Mouse (Mus musculus): ENCODE results near the gene F8a. TPM values are rescaled to one million over a fixed set of nuclear protein-coding genes. Genes with fewer than 3 reads are reported as not detected.
"Not testable (repeated sequence)": the region's sequence is repeated elsewhere in the genome, so short reads cannot be mapped to it uniquely, and the experiment has no call there.

Gene F8a
- 9.1 and 9.9 TPM in 2 replicates for polyA plus RNA-seq (2014; fragmentation: Nextera tagmentation; extraction: Ambion mirVana)

DNA sequence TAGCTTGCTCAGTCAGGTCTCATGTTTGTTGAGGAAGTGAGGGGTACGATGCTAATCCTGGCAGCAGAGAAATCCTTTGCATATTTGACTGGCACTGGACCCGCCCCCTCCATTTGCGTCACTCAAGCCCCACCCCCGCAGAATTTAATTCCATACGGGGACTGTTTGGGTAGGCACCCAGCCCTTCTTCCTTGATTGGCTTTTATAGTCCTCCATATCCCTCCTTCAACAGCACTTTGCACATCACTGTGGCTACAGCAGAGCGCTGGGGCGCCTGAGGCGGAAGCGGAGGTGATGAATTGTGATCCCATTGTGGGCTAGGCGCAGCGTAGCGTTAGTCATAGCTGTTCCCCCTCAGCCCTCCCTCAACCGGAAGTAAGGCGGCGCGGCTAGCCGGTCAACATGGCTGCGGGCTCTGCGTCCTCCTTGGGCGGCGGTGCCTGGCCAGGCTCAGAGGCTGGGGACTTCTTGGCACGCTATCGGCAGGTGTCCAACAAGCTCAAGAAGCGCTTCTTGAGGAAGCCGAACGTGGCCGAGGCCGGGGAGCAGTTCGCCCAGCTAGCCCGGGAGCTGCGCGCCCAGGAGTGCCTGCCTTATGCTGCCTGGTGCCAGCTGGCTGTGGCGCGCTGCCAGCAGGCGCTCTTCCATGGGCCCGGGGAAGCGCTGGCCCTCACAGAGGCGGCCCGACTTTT lies at the start of gene F8a:
TSS of gene F8a (plus strand) at position 378 of the 692 bp plus-strand sequence.
- H3K4me3 ChIP-seq (ENCODE audit: low read length): peak within 1 kb of the TSS; percentile 57
- H3K27ac ChIP-seq (ENCODE audit: low read depth, low read length): peak within 1 kb of the TSS; percentile 76; the same call in 1 of the 2 replicates
- H3K9me3 ChIP-seq (ENCODE audit: control insufficient read depth, low read length): no peaks in the 10 kb centered on the region
- no peaks in the 10 kb centered on the region for H3K4me1 ChIP-seq (ENCODE audit: control insufficient read depth, insufficient read depth, low read length)
- H3K36me3 ChIP-seq (ENCODE audit: control insufficient read depth, insufficient read depth, low read length): no peaks in the 10 kb centered on the region
- peaks cover 4% of the 10 kb centered on the region; the same call in 1 of the 2 replicates for H3K27me3 ChIP-seq (ENCODE audit: control insufficient read depth, insufficient read depth, low read length)
- ATAC-seq (ENCODE audit: low FRiP score, low TSS enrichment): peak; percentile 96
- H3K4me2 ChIP-seq (replicated peaks; ENCODE audit: low read depth, low read length): peak within 1 kb of the TSS; percentile 81
- H3K9ac ChIP-seq (ENCODE audit: low read depth, low read length): peak within 1 kb of the TSS; percentile 66
- WGBS: 28% methylated on average over 37 of the region's 39 CpGs

DNA sequence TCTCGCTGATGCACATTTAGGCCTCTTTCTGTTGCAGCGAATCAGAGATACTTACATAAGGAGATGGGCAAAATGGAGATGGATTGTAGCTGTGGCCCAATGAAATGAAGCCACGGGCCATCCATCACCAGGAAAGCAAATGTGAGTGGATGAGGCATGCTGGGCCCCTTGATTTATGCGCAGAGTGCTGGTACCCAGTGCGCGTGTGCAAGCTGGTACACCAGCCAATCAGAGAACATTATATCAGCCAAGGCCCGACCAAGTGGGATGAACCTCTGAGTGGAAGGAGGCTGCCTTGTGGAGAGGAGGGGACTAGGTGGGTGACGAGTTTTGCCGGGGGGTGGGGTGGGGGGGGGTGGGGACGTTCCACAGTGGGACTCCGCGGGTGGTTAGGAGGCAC lies 36.2 kb upstream of the F8a start, which contains the start of gene Xlr3b:
TSS of gene Xlr3b (plus strand) at position 274 of the 400 bp plus-strand sequence.
- ATAC-seq (ENCODE audit: low FRiP score, low TSS enrichment); H3K9ac ChIP-seq (ENCODE audit: low read depth, low read length); H3K4me1 ChIP-seq (ENCODE audit: control insufficient read depth, insufficient read depth, low read length); H3K27me3 ChIP-seq (ENCODE audit: control insufficient read depth, insufficient read depth, low read length); H3K4me2 ChIP-seq (replicated peaks; ENCODE audit: low read depth, low read length); H3K36me3 ChIP-seq (ENCODE audit: control insufficient read depth, insufficient read depth, low read length); H3K9me3 ChIP-seq (ENCODE audit: control insufficient read depth, low read length); H3K4me3 ChIP-seq (ENCODE audit: low read length); H3K27ac ChIP-seq (ENCODE audit: low read depth, low read length): not testable (repeated sequence)
- WGBS: 73% methylated on average over 12 of the region's 12 CpGs

DNA sequence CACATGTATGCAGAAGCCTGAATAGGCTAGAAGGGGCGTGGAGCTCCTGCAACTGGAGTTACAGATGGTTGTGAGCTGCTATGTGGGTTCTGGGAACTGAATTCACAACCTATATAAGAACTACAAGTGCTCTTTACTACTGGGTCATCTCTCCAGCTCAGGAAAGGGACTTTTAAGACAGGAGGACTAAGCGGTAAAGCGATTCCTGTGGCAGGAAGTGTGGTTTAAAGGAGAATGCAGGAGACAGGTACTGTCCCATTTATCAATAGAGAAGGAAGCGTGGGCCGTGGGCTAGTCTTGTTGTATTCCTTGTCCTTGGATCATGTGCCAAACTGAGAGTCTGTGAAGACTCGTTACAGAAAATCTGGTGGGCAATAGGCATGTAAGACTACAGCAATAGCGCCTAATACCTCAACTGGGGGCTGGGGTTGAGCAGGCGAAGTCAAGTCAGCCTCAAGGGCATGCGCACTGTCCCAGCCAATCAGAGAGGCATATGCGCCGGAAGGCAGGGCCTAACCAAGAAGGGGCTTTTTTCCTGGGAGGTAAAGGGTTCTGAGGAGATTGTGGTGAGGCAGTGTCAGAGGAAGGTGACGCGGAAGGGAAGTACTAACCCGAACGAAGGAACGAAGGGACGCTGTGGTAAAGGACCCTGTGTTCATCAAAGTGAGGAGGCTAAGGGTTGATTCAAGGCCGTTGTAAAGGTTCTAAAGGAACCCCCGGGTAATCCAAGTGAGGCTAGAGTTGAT lies 14.1 kb upstream of the F8a start, which contains the start of gene Xlr4b:
TSS of gene Xlr4b (plus strand) at position 515 of the 746 bp plus-strand sequence.
- not testable (repeated sequence) for H3K27me3 ChIP-seq (ENCODE audit: control insufficient read depth, insufficient read depth, low read length); H3K27ac ChIP-seq (ENCODE audit: low read depth, low read length); ATAC-seq (ENCODE audit: low FRiP score, low TSS enrichment); H3K4me3 ChIP-seq (ENCODE audit: low read length); H3K36me3 ChIP-seq (ENCODE audit: control insufficient read depth, insufficient read depth, low read length); H3K9ac ChIP-seq (ENCODE audit: low read depth, low read length); H3K4me1 ChIP-seq (ENCODE audit: control insufficient read depth, insufficient read depth, low read length); H3K9me3 ChIP-seq (ENCODE audit: control insufficient read depth, low read length); H3K4me2 ChIP-seq (replicated peaks; ENCODE audit: low read depth, low read length)
- WGBS: 74% methylated on average over 13 of the region's 19 CpGs

DNA sequence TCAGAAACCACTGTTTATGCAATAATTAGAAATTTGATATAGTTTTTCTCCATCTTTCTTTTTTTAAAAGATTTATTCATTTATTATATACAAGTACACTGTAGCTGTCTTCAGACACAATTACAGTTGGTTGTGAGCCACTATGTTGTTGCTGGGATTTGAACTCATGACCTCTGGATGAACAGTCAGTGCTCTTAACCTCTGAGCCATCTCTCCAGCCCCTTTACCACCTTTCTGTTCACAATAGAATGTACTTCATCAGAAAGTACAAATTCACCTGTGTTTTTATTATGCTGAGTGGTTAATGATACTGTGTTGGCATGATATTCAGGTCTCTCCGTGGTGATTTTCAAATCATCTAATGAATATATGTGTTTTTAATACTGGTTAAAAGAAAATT lies 2.7 kb upstream of the F8a start:
- Histone ChIP-seq H3K4me2 (replicated peaks; ENCODE audit: low read depth, low read length) (no peak overlapping the region), H3K27ac (ENCODE audit: low read depth, low read length) (no peak overlapping the region), H3K9ac (ENCODE audit: low read depth, low read length) (no peak overlapping the region), H3K4me3 (ENCODE audit: low read length) (no peak overlapping the region), H3K4me1 (ENCODE audit: control insufficient read depth, insufficient read depth, low read length) (no peaks in the 10 kb centered on the region), H3K36me3 (ENCODE audit: control insufficient read depth, insufficient read depth, low read length) (no peaks in the 10 kb centered on the region), H3K27me3 (ENCODE audit: control insufficient read depth, insufficient read depth, low read length) (peaks cover 4% of the 10 kb centered on the region; the same call in 1 of the 2 replicates), H3K9me3 (ENCODE audit: control insufficient read depth, low read length) (no peaks in the 10 kb centered on the region)
- WGBS: 73% methylated on average over 1 of the region's 1 CpGs
- no peak for ATAC-seq (ENCODE audit: low FRiP score, low TSS enrichment)

DNA sequence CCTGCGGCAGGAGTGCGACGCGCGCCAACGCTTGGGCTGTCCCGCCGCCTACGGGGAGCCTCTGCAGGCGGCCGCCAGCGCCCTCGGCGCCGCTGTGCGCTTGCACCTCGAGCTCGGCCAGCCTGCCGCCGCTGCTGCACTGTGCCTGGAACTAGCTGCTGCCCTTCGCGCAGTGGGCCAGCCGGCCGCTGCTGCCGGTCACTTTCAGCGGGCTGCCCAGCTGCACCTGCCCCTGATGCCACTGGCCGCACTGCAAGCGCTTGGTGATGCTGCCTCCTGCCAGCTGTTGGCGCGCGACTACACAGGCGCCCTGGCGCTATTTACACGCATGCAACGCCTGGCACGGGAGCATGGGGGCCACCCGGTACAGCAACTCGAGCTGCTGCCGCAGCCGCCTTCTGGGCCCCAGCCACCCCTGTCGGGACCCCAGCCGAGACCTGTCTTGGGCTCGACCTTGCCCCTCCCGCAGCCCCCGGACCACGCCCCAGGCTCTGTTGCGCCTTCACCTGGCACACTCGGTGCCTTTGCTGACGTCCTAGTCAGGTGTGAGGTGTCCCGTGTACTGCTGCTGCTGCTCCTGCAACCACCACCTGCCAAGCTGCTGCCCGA lies 619 bp downstream of the F8a start:
- Histone ChIP-seq H3K4me2 (replicated peaks; ENCODE audit: low read depth, low read length) (peak overlapping the region; percentile 81), H3K4me1 (ENCODE audit: control insufficient read depth, insufficient read depth, low read length) (no peaks in the 10 kb centered on the region), H3K4me3 (ENCODE audit: low read length) (peak overlapping the region; percentile 57), H3K9ac (ENCODE audit: low read depth, low read length) (peak overlapping the region; percentile 66), H3K27me3 (ENCODE audit: control insufficient read depth, insufficient read depth, low read length) (peaks cover 4% of the 10 kb centered on the region; the same call in 1 of the 2 replicates), H3K36me3 (ENCODE audit: control insufficient read depth, insufficient read depth, low read length) (no peaks in the 10 kb centered on the region), H3K27ac (ENCODE audit: low read depth, low read length) (peak overlapping the region; percentile 76; the same call in 1 of the 2 replicates), H3K9me3 (ENCODE audit: control insufficient read depth, low read length) (no peaks in the 10 kb centered on the region)
- no peak; the same call in none of the 2 replicates for ATAC-seq (ENCODE audit: low FRiP score, low TSS enrichment)
- 30% methylated on average over 41 of the region's 51 CpGs for WGBS

DNA sequence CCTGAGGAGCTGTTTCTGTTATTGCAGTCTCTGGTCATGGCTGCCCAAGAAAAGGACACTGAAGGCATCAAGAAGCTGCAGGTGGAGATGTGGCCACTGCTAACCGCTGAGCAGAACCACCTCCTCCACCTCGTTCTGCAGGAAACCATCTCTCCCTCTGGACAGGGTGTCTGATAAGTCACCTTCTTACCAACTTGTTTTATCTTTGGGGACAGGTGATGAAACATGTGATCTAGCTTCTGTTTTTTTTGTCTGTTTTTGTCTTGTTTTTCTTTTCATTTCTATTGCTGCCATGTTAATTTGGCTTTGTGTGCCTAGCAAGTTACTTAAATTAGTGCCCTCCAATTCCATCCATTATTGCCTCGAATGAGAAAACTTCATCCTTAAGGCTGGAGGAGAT lies 1.2 kb downstream of the F8a start:
- Histone ChIP-seq H3K9me3 (ENCODE audit: control insufficient read depth, low read length) (no peaks in the 10 kb centered on the region), H3K9ac (ENCODE audit: low read depth, low read length) (0 out of 2 replicates have a peak overlapping the region, but pooled peaks have one; percentile 66), H3K27ac (ENCODE audit: low read depth, low read length) (no peak overlapping the region), H3K36me3 (ENCODE audit: control insufficient read depth, insufficient read depth, low read length) (no peaks in the 10 kb centered on the region), H3K4me2 (replicated peaks; ENCODE audit: low read depth, low read length) (peak overlapping the region; percentile 81), H3K27me3 (ENCODE audit: control insufficient read depth, insufficient read depth, low read length) (peaks cover 4% of the 10 kb centered on the region; the same call in 1 of the 2 replicates), H3K4me3 (ENCODE audit: low read length) (peak overlapping the region; percentile 57), H3K4me1 (ENCODE audit: control insufficient read depth, insufficient read depth, low read length) (no peaks in the 10 kb centered on the region)
- no peak for ATAC-seq (ENCODE audit: low FRiP score, low TSS enrichment)
- WGBS: 46% methylated on average over 3 of the region's 3 CpGs

DNA sequence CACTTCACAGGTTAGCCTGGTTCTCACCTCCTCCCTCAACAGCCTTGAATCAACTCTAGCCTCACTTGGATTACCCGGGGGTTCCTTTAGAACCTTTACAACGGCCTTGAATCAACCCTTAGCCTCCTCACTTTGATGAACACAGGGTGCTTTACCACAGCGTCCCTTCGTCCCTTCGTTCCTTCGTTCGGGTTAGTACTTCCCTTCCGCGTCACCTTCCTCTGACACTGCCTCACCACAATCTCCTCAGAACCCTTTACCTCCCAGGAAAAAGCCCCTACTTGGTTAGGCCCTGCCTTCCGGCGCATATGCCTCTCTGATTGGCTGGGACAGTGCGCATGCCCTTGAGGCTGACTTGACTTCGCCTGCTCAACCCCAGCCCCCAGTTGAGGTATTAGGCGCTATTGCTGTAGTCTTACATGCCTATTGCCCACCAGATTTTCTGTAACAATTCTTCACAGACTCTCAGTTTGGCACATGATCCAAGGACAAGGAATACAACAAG lies 14.8 kb downstream of the F8a start, which contains the start of gene Xlr4c:
TSS of gene Xlr4c (minus strand) at position 310 of the 505 bp plus-strand sequence.
- not testable (repeated sequence) for H3K9ac ChIP-seq (ENCODE audit: low read depth, low read length); H3K4me1 ChIP-seq (ENCODE audit: control insufficient read depth, insufficient read depth, low read length); H3K36me3 ChIP-seq (ENCODE audit: control insufficient read depth, insufficient read depth, low read length); H3K4me3 ChIP-seq (ENCODE audit: low read length); H3K9me3 ChIP-seq (ENCODE audit: control insufficient read depth, low read length); ATAC-seq (ENCODE audit: low FRiP score, low TSS enrichment); H3K27me3 ChIP-seq (ENCODE audit: control insufficient read depth, insufficient read depth, low read length); H3K27ac ChIP-seq (ENCODE audit: low read depth, low read length); H3K4me2 ChIP-seq (replicated peaks; ENCODE audit: low read depth, low read length)
- 86% methylated on average over 12 of the region's 14 CpGs for WGBS

DNA sequence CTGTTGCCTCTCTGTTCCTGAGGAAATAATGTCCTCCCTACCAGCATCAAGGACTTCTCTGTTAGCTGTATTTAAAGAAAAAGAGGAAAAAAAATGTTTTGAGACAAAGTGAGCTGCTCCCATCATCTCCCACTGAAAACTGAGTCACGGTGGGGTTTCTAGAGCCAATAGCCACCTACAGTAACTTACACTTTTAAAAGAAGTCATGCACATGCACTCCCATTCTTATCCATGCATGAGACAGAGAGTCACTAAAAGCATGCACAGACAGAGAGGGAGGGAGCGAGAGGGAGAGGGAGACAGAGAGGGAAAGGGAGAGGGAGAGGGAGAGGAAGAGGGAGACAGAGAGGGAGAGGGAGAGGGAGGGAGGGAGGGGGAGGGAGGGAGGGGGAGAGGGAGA lies 34.3 kb downstream of the F8a start:
- 83% methylated on average over 1 of the region's 2 CpGs for WGBS
- H3K4me2 ChIP-seq (replicated peaks; ENCODE audit: low read depth, low read length); ATAC-seq (ENCODE audit: low FRiP score, low TSS enrichment); H3K27ac ChIP-seq (ENCODE audit: low read depth, low read length); H3K4me3 ChIP-seq (ENCODE audit: low read length); H3K27me3 ChIP-seq (ENCODE audit: control insufficient read depth, insufficient read depth, low read length); H3K9ac ChIP-seq (ENCODE audit: low read depth, low read length); H3K36me3 ChIP-seq (ENCODE audit: control insufficient read depth, insufficient read depth, low read length); H3K9me3 ChIP-seq (ENCODE audit: control insufficient read depth, low read length); H3K4me1 ChIP-seq (ENCODE audit: control insufficient read depth, insufficient read depth, low read length): not testable (repeated sequence)

Measured in kidney, embryonic 14.5 days (tissue).